Mouse (Mus musculus): Measurements from ENCODE around the gene Supt4a. TPM values are rescaled to one million over a fixed set of nuclear protein-coding genes. Genes with fewer than 3 reads are reported as not detected.

Supt4a gene
- polyA plus RNA-seq, 1 experiment from 2014 or later, result 146 TPM

DNA sequence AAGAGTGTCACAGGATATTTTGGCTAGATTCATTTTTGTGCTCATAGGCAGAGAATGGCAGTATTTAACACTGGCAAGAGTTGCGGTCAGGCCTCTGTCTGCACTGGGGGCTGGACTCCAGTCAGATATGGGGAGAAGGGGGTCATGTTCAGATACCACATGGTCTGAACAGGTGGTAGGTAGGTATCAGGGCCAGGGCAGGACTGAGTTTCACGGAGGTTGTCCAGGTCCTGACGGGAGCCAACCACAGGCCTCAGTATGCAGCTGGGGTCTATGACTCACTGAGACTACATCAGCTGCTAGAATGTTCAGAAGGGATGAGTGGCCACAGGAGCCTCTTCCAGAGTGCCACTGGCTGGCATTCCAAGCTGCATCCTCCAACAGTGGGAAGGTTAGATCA, 35.0 kb downstream of the Supt4a start:
- no peak for ATAC-seq (ENCODE audit: insufficient read depth)

GRCm38 (mm10) chr11:87778100-87778765, 40.9 kb downstream of the Supt4a start:
- no peaks in the 10 kb centered on the region for H3K27me3 ChIP-seq (ENCODE audit: insufficient read depth, low read length)
- 7% methylated on average over 29 of the region's 32 CpGs for WGBS
- no peak for TF ChIP-seq CTCF (IDR thresholded peaks at IDR 0.05; ENCODE audit: low read depth)
- H3K4me3 ChIP-seq (ENCODE audit: low read depth, low read length), result peak overlapping the region; percentile 42
- ATAC-seq (ENCODE audit: insufficient read depth) (peak; percentile 94), DNase-seq (peak; percentile 88)
- H3K4me1 ChIP-seq (ENCODE audit: insufficient read depth), result peaks cover 3% of the 10 kb centered on the region; the same call in 1 of the 2 replicates
- H3K9ac ChIP-seq, result peak overlapping the region; percentile 62
- H3K36me3 ChIP-seq (ENCODE audit: insufficient read depth), result no peaks in the 10 kb centered on the region
- no peak overlapping the region for H3K27ac ChIP-seq (ENCODE audit: low read depth)
- no peaks in the 10 kb centered on the region for H3K9me3 ChIP-seq (ENCODE audit: low read depth, low read length)
- peak overlapping the region; percentile 87 for H3K4me2 ChIP-seq

More for the DNA sequence above, 35.0 kb downstream of the Supt4a start:
- H3K4me2 ChIP-seq, result no peak overlapping the region
- H3K36me3 ChIP-seq (ENCODE audit: insufficient read depth), result no peaks in the 10 kb centered on the region
- no peak for TF ChIP-seq CTCF (IDR thresholded peaks at IDR 0.05; ENCODE audit: low read depth)
- H3K27me3 ChIP-seq (ENCODE audit: insufficient read depth, low read length), result no peaks in the 10 kb centered on the region
- no peak overlapping the region for H3K9ac ChIP-seq
- no peaks in the 10 kb centered on the region for H3K9me3 ChIP-seq (ENCODE audit: low read depth, low read length)
- WGBS, result 87% methylated on average over 3 of the region's 3 CpGs
- DNase-seq, result no peak
- H3K4me3 ChIP-seq (ENCODE audit: low read depth, low read length), result no peak overlapping the region
- H3K4me1 ChIP-seq (ENCODE audit: insufficient read depth), result no peaks in the 10 kb centered on the region
- no peak overlapping the region for H3K27ac ChIP-seq (ENCODE audit: low read depth)

GRCm38 (mm10) chr11:87778915-87779314, 41.6 kb downstream of the Supt4a start:
- TF ChIP-seq CTCF (IDR thresholded peaks at IDR 0.05; ENCODE audit: low read depth), result no peak
- Histone ChIP-seq H3K4me3 (ENCODE audit: low read depth, low read length) (peak overlapping the region; percentile 42), H3K27ac (ENCODE audit: low read depth) (no peak overlapping the region), H3K4me2 (peak overlapping the region; percentile 87), H3K27me3 (ENCODE audit: insufficient read depth, low read length) (no peaks in the 10 kb centered on the region), H3K4me1 (ENCODE audit: insufficient read depth) (peaks cover 3% of the 10 kb centered on the region; the same call in 1 of the 2 replicates), H3K9me3 (ENCODE audit: low read depth, low read length) (no peaks in the 10 kb centered on the region), H3K9ac (peak overlapping the region; percentile 62), H3K36me3 (ENCODE audit: insufficient read depth) (no peaks in the 10 kb centered on the region)
- ATAC-seq (ENCODE audit: insufficient read depth) (peak; percentile 36), DNase-seq (no peak)
- WGBS, result 33% methylated on average over 12 of the region's 12 CpGs

GRCm38 (mm10) chr11:87779392-87779791, 42.0 kb downstream of the Supt4a start:
- no peaks in the 10 kb centered on the region for H3K36me3 ChIP-seq (ENCODE audit: insufficient read depth)
- H3K27ac ChIP-seq (ENCODE audit: low read depth), result no peak overlapping the region
- H3K4me1 ChIP-seq (ENCODE audit: insufficient read depth), result peaks cover 3% of the 10 kb centered on the region; the same call in 1 of the 2 replicates
- H3K4me2 ChIP-seq, result no peak overlapping the region
- no peak for TF ChIP-seq CTCF (IDR thresholded peaks at IDR 0.05; ENCODE audit: low read depth)
- DNase-seq (no peak), ATAC-seq (ENCODE audit: insufficient read depth) (no peak)
- H3K4me3 ChIP-seq (ENCODE audit: low read depth, low read length), result no peak overlapping the region
- H3K9ac ChIP-seq, result no peak overlapping the region
- WGBS, result 78% methylated on average over 4 of the region's 4 CpGs
- H3K27me3 ChIP-seq (ENCODE audit: insufficient read depth, low read length), result no peaks in the 10 kb centered on the region
- no peaks in the 10 kb centered on the region for H3K9me3 ChIP-seq (ENCODE audit: low read depth, low read length)

- no peak for TF ChIP-seq CTCF (IDR thresholded peaks at IDR 0.05; ENCODE audit: low read depth)
- no peak overlapping the region for H3K4me2 ChIP-seq
- H3K27me3 ChIP-seq (ENCODE audit: insufficient read depth, low read length), result no peaks in the 10 kb centered on the region
- H3K4me3 ChIP-seq (ENCODE audit: low read depth, low read length), result no peak overlapping the region
- ATAC-seq (ENCODE audit: insufficient read depth) (no peak), DNase-seq (no peak)
- H3K4me1 ChIP-seq (ENCODE audit: insufficient read depth), result peaks cover 3% of the 10 kb centered on the region; the same call in 1 of the 2 replicates
- H3K9ac ChIP-seq, result no peak overlapping the region
- no peaks in the 10 kb centered on the region for H3K9me3 ChIP-seq (ENCODE audit: low read depth, low read length)
- no peak overlapping the region for H3K27ac ChIP-seq (ENCODE audit: low read depth)
- WGBS, result 68% methylated on average over 8 of the region's 8 CpGs
- H3K36me3 ChIP-seq (ENCODE audit: insufficient read depth), result no peaks in the 10 kb centered on the region
Observed at GRCm38 (mm10) chr11:87780130-87780529, 42.8 kb downstream of the Supt4a start.

DNA sequence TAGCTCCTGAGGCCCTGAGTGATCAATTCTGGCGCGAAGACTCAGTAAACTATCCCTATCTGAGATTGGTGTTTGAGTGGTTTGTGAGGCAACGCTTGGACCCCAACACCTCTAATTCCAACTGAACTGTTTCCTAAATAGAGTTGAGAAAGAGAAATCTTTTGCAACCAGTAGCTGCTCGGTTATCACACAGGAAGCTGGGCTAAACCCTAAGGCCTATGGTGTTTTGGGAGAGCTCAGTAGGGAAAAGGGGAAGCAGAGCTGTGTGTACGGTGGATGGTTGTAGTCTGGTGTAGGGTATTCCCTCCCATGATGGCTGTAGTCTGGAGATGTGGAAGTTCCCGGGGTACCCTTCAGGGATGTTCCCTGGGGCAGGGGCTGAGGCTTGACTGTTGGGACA, 52.7 kb downstream of the Supt4a start:
- Histone ChIP-seq H3K27me3 (ENCODE audit: insufficient read depth, low read length) (no peaks in the 10 kb centered on the region), H3K9ac (no peak overlapping the region), H3K4me1 (ENCODE audit: insufficient read depth) (no peaks in the 10 kb centered on the region), H3K36me3 (ENCODE audit: insufficient read depth) (no peaks in the 10 kb centered on the region), H3K9me3 (ENCODE audit: low read depth, low read length) (no peaks in the 10 kb centered on the region), H3K27ac (ENCODE audit: low read depth) (no peak overlapping the region), H3K4me2 (no peak overlapping the region), H3K4me3 (ENCODE audit: low read depth, low read length) (no peak overlapping the region)
- TF ChIP-seq CTCF (IDR thresholded peaks at IDR 0.05; ENCODE audit: low read depth), result no peak
- 79% methylated on average over 6 of the region's 6 CpGs for WGBS
- DNase-seq, result no peak
- no peak for ATAC-seq (ENCODE audit: insufficient read depth)

MicroRNAs encoded within 50 kb of the gene (microRNA counts, 519-probe panel; counts per million panel counts)
- 3,679 counts per million, percentile 77 among the panel's probes with 10 or more counts for microRNA mmu-miR-142-3p
- microRNA mmu-miR-142-5p, result 3,625 counts per million, percentile 75 among the panel's probes with 10 or more counts

Small RNA genes within 50 kb of the gene (microRNA-seq; reads per million reads assigned to microRNA genes)
- gene Mir142 (ENCODE audit: borderline number of aligned reads) (not detected), gene Mir142b (ENCODE audit: borderline number of aligned reads) (not detected)

Other genes with a start within 250 kb of the Supt4a start
- gene Gm11492, start 170.9 kb upstream of the Supt4a start, polyA plus RNA-seq (2014; fragmentation: Nextera tagmentation; extraction: Ambion mirVana), result not detected in 2 replicates
- 48.5 TPM in 2 replicates for gene Sept4, start 168.6 kb upstream of the Supt4a start, polyA plus RNA-seq (2014; fragmentation: Nextera tagmentation; extraction: Ambion mirVana)
- gene Mtmr4, start 145.4 kb upstream of the Supt4a start, polyA plus RNA-seq (2014; fragmentation: Nextera tagmentation; extraction: Ambion mirVana), result 41.2 and 43.6 TPM in 2 replicates
- gene Hsf5, start 120.4 kb upstream of the Supt4a start, polyA plus RNA-seq (2014; fragmentation: Nextera tagmentation; extraction: Ambion mirVana), result 0.38 and 0.41 TPM in 2 replicates
- gene Rnf43, start 74.8 kb upstream of the Supt4a start, polyA plus RNA-seq (2014; fragmentation: Nextera tagmentation; extraction: Ambion mirVana), result 18.0 and 21.5 TPM in 2 replicates
- gene Tspoap1, start 23.0 kb downstream of the Supt4a start, polyA plus RNA-seq (2014; fragmentation: Nextera tagmentation; extraction: Ambion mirVana), result 1.5 and 2.5 TPM in 2 replicates
- 0.37 and 0.89 TPM in 2 replicates for gene Mpo, start 56.0 kb downstream of the Supt4a start, polyA plus RNA-seq (2014; fragmentation: Nextera tagmentation; extraction: Ambion mirVana)
- gene Lpo, start 90.7 kb downstream of the Supt4a start, polyA plus RNA-seq (2014; fragmentation: Nextera tagmentation; extraction: Ambion mirVana), result 0.05 TPM in 1 of 2 replicates, not detected in the other
- gene Mks1, start 115.7 kb downstream of the Supt4a start, polyA plus RNA-seq (2014; fragmentation: Nextera tagmentation; extraction: Ambion mirVana), result 11.3 and 14.3 TPM in 2 replicates
- not detected in 2 replicates for gene Epx, start 138.0 kb downstream of the Supt4a start, polyA plus RNA-seq (2014; fragmentation: Nextera tagmentation; extraction: Ambion mirVana)
- gene Olfr462, start 154.7 kb downstream of the Supt4a start, polyA plus RNA-seq (2014; fragmentation: Nextera tagmentation; extraction: Ambion mirVana), result not detected in 2 replicates
- gene Olfr463, start 159.8 kb downstream of the Supt4a start, polyA plus RNA-seq (2014; fragmentation: Nextera tagmentation; extraction: Ambion mirVana), result not detected in 2 replicates
- gene Olfr464, start 183.4 kb downstream of the Supt4a start, polyA plus RNA-seq (2014; fragmentation: Nextera tagmentation; extraction: Ambion mirVana), result not detected in 2 replicates
- gene Dynll2, start 250.0 kb downstream of the Supt4a start, polyA plus RNA-seq (2014; fragmentation: Nextera tagmentation; extraction: Ambion mirVana), result 19.7 and 19.9 TPM in 2 replicates

Data from lung, embryonic 14.5 days (tissue).